Mouse (Mus musculus): ENCODE measurements around the gene Syt6.
"Not testable (repeated sequence)": the region's sequence is repeated elsewhere in the genome, so short reads cannot be mapped to it uniquely, and the experiment has no call there.

The Syt6 gene

GRCm38 (mm10) chr3:103601011-103601410 lies 26.0 kb downstream of the Syt6 start:
- DNase-seq (ENCODE audit: low read depth, low spot score), result no peak

GRCm38 (mm10) chr3:103601561-103601960 lies 26.5 kb downstream of the Syt6 start:
- DNase-seq (ENCODE audit: low read depth, low spot score), result no peak

GRCm38 (mm10) chr3:103606045-103606597 lies 31.1 kb downstream of the Syt6 start:
- DNase-seq (ENCODE audit: low read depth, low spot score), result no peak

GRCm38 (mm10) chr3:103606660-103607595 lies 31.9 kb downstream of the Syt6 start:
- no peak for DNase-seq (ENCODE audit: low read depth, low spot score)

GRCm38 (mm10) chr3:103610231-103610630 lies 35.2 kb downstream of the Syt6 start:
- DNase-seq (ENCODE audit: low read depth, low spot score), result no peak

- DNase-seq (ENCODE audit: low read depth, low spot score), result no peak
These were observed 37.8 kb downstream of the Syt6 start for GRCm38 (mm10) chr3:103612636-103613355.

GRCm38 (mm10) chr3:103615621-103616020 lies 40.6 kb downstream of the Syt6 start:
- DNase-seq (ENCODE audit: low read depth, low spot score), result no peak

- DNase-seq (ENCODE audit: low read depth, low spot score), result no peak
These were observed 42.0 kb downstream of the Syt6 start for GRCm38 (mm10) chr3:103616981-103617380.

GRCm38 (mm10) chr3:103620101-103620500 lies 45.1 kb downstream of the Syt6 start:
- no peak for DNase-seq (ENCODE audit: low read depth, low spot score)

- DNase-seq (ENCODE audit: low read depth, low spot score), result no peak
These were observed 49.0 kb downstream of the Syt6 start for GRCm38 (mm10) chr3:103623893-103624470.

GRCm38 (mm10) chr3:103624591-103625051 lies 49.6 kb downstream of the Syt6 start:
- DNase-seq (ENCODE audit: low read depth, low spot score), result no peak

- DNase-seq (ENCODE audit: low read depth, low spot score), result no peak
These were observed 50.1 kb downstream of the Syt6 start for GRCm38 (mm10) chr3:103625169-103625568.

GRCm38 (mm10) chr3:103626481-103626880 lies 51.5 kb downstream of the Syt6 start:
- DNase-seq (ENCODE audit: low read depth, low spot score), result peak; percentile 7

GRCm38 (mm10) chr3:103627661-103628060 lies 52.6 kb downstream of the Syt6 start:
- no peak for DNase-seq (ENCODE audit: low read depth, low spot score)

- no peak for DNase-seq (ENCODE audit: low read depth, low spot score)
These were observed 58.1 kb downstream of the Syt6 start for GRCm38 (mm10) chr3:103633124-103633523.

- no peak for DNase-seq (ENCODE audit: low read depth, low spot score)
These were observed 58.8 kb downstream of the Syt6 start for GRCm38 (mm10) chr3:103633831-103634230.

- no peak for DNase-seq (ENCODE audit: low read depth, low spot score)
These were observed 59.2 kb downstream of the Syt6 start for GRCm38 (mm10) chr3:103634256-103634655.

- no peak for DNase-seq (ENCODE audit: low read depth, low spot score)
These were observed 62.6 kb downstream of the Syt6 start for GRCm38 (mm10) chr3:103637641-103638040.

- no peak for DNase-seq (ENCODE audit: low read depth, low spot score)
These were observed 65.3 kb downstream of the Syt6 start for GRCm38 (mm10) chr3:103640226-103640803.

GRCm38 (mm10) chr3:103641301-103641700 lies 66.3 kb downstream of the Syt6 start:
- DNase-seq (ENCODE audit: low read depth, low spot score), result no peak

GRCm38 (mm10) chr3:103645968-103646367 lies 70.9 kb downstream of the Syt6 start, which contains the start of gene Atg4a-ps:
TSS of gene Atg4a-ps (minus strand) at chr3:103646068.
- DNase-seq (ENCODE audit: low read depth, low spot score), result not testable (repeated sequence)

Data from A20 (cell line).